Mouse (Mus musculus) right cerebral cortex, postnatal 25 days (tissue): ENCODE results near the gene Gm49396.

Experiments used
- DNase-seq: peaks from one replicate; pipeline ENCODE4 v3.0.0; 2022

Gene Gm49396

GRCm38 (mm10) chr7:30553021-30553589 is 10.0 kb upstream of the Gm49396 start:
- DNase-seq: no peak

GRCm38 (mm10) chr7:30553810-30554584 is 9.1 kb upstream of the Gm49396 start:
- no peak for DNase-seq

GRCm38 (mm10) chr7:30556894-30557536 is 6.1 kb upstream of the Gm49396 start:
- no peak for DNase-seq

DNA sequence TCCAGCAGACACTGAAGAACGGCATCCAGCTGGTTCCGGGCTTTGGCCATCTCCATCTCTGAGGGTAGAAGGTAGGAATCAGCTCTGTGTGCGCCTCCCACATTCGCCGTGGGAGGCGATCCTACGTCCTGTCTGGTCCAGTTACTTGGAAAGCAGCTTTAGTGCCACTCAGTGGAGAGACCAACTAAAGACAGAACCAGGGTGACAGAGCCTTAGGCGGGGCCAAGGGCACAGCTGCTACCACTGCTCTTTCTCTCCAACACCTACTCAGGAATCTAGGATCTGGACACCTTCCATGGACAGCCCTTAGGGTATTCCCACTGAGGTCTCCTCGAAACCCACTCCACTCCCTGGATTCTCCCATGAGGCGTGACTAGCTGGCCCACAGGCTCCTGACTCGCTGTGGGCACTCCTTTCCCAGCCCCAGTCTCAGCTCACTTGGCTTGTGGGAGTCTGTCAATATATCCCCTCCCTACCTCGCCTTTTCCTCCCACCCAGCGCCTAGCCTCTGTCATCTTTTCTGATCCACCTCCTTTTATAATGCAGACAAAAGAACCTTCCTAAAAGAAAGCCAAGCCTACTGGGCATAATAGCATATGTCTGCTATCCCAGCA is 5.1 kb upstream of the Gm49396 start:
- DNase-seq: no peak

- no peak for DNase-seq
Measured at GRCm38 (mm10) chr7:30558656-30559442, 4.3 kb upstream of the Gm49396 start.

DNA sequence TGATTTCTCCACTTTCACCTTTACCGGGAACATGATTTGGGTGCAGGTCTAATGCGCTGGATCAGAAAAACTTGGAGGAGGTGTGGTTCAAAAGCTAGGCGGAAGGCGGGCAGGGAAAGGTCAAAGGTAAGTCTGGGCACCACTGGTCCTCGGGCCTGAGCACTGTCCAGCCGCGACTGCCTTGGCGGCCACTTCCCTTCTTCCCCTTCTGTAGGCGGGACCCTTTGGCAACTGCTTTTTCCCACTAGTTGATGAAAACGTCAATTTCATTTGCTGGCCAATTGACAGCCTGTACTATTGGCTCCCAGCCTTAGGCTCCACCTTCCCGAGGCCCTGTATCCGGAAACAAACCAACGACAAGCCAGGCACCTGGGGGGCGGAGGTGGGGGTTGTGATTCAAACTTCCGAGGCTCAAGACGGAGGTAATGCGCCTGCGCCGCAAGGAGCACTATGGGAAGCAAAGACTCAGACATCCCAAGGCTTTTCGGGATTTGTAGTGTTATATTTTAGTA is 3.6 kb upstream of the Gm49396 start, which contains the start of gene Lin37:
Gene Lin37 (minus strand): TSS at position 396 of the 512 bp plus-strand sequence.
- peak; percentile 96 for DNase-seq

DNA sequence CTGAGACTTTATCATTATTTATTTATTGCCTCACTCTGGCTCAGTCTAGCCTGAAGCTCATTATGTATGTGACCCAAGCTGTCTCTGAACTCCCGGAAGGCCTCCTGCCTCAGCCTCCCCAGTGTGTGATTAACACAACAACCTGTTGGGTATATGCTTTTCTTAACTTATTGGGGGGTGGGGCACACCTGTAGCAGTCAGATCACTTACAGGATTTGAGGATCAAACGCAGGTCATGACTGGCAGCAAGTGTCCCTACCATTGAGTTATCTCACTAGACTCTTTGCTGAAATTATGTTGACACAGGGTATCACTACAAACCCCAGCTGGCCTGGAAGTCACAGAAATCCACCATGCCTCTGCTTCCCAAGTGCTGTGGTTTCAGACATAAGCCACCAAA is 2.8 kb upstream of the Gm49396 start:
- DNase-seq: no peak

- DNase-seq: peak; percentile 40
Measured at GRCm38 (mm10) chr7:30562526-30563116, 523 bp upstream of the Gm49396 start.

- DNase-seq: no peak
Measured at GRCm38 (mm10) chr7:30563906-30564280, 749 bp downstream of the Gm49396 start.

- DNase-seq: no peak
Measured at GRCm38 (mm10) chr7:30564970-30565571, 1.9 kb downstream of the Gm49396 start, which contains the start of gene Igflr1. Gene Igflr1, plus strand, starts transcription at chr7:30565427.

- DNase-seq: no peak
Measured at GRCm38 (mm10) chr7:30566033-30566432, 2.9 kb downstream of the Gm49396 start.

- DNase-seq: no peak
Measured at GRCm38 (mm10) chr7:30567555-30567954, 4.4 kb downstream of the Gm49396 start.

DNA sequence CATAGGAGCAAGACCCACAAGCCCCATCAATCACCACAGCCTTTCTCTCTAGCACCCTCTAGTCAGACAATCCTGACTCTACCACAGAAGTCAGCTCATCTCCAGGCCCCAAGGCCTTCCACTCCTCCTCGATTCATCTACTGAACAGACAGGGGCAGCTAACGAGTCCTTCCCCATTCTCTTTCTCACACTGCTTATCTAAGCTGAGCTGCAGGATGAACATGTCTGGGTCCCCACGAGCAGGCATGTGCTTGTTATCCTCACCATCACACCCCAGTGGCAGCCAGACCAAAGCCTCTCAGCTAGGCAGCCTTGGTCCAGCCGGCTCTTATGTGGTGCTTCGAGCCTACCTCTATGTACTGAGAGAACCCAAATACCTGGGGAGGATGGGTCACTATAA is 9.2 kb downstream of the Gm49396 start:
- no peak for DNase-seq

GRCm38 (mm10) chr7:30572969-30573368 is 9.8 kb downstream of the Gm49396 start:
- no peak for DNase-seq

DNA sequence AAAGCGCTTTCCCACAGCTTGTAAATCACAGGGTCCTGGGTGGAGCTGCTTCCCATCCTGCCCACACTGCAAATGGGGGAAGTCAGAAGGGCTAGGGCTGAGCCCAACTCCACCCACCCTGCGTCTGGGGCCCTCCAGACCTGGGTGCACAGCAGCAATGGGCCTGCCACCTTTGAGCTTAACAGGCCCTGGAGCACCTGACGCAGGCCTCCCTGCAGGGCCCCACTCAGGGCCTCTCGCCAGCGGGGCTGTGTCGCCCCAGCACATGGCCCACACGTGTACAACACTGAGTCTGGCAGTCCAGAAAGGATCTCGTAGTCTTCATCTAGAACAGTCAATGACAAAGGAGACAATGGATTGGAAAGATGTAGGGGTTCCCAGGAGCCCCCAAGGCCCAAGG is 16.8 kb downstream of the Gm49396 start:
- DNase-seq: no peak

- no peak for DNase-seq
Measured at GRCm38 (mm10) chr7:30581547-30581946, 18.4 kb downstream of the Gm49396 start.

- DNase-seq: no peak
Measured at GRCm38 (mm10) chr7:30584339-30584738, 21.2 kb downstream of the Gm49396 start.

- DNase-seq: no peak
Measured at GRCm38 (mm10) chr7:30585170-30585569, 22.0 kb downstream of the Gm49396 start.

- DNase-seq: no peak
Measured at GRCm38 (mm10) chr7:30586455-30587020, 23.4 kb downstream of the Gm49396 start.

GRCm38 (mm10) chr7:30587842-30588667 is 24.9 kb downstream of the Gm49396 start:
- peak; percentile 72 for DNase-seq
